Mouse (Mus musculus) kidney, postnatal 10 days (tissue): ENCODE results near the gene Mamdc4.

Experiments
- DNase-seq: peaks from one replicate; pipeline ENCODE4 v3.0.0; 2021; ENCODE audit warnings: mixed read lengths

The Mamdc4 gene

DNA sequence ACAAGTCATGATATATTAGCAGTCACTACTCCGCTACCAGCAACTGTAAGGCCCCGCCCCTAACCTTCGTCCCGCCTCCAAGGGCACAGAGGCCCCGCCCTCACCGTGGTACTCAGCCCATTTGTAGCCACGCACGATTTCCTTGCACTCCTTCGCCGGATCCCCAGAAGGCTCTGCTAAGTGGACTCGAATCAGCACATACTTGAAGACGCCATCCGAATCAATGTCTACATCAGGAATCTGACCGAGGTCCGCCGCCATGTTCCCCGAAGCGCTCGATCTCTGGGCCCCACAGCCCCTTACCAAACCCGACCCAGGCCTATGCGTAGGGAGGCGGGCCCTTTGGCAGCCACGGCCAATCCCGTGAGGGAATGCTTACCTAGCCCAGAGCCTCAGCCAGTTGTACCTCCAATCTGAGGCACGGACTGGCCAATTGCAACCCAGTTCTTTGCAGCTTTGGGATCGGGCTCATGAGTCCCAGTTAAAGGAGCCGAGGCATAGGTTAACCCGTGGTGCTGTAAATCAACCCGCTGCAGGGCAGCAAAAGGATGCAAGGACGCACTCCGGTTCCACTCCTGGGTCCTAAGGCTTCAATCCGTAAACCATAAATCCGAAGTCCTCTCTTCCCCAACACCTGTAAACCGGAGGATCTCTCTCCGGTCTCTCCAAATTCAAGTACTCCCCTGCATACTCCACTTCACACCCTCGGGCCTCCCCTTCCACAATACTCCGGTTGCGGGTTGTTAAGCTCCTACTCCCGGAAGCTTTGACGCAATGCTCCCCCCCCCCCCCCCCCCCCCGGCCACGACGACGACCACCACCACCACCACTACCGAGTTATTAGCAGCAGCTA lies at the start of gene Mamdc4, which contains the start of gene Phpt1:
Gene Mamdc4, minus strand, starts transcription at position 267 of the 853 bp plus-strand sequence.
Gene Phpt1, minus strand, starts transcription at position 646 of the 853 bp plus-strand sequence.
- DNase-seq = peak; percentile 97

DNA sequence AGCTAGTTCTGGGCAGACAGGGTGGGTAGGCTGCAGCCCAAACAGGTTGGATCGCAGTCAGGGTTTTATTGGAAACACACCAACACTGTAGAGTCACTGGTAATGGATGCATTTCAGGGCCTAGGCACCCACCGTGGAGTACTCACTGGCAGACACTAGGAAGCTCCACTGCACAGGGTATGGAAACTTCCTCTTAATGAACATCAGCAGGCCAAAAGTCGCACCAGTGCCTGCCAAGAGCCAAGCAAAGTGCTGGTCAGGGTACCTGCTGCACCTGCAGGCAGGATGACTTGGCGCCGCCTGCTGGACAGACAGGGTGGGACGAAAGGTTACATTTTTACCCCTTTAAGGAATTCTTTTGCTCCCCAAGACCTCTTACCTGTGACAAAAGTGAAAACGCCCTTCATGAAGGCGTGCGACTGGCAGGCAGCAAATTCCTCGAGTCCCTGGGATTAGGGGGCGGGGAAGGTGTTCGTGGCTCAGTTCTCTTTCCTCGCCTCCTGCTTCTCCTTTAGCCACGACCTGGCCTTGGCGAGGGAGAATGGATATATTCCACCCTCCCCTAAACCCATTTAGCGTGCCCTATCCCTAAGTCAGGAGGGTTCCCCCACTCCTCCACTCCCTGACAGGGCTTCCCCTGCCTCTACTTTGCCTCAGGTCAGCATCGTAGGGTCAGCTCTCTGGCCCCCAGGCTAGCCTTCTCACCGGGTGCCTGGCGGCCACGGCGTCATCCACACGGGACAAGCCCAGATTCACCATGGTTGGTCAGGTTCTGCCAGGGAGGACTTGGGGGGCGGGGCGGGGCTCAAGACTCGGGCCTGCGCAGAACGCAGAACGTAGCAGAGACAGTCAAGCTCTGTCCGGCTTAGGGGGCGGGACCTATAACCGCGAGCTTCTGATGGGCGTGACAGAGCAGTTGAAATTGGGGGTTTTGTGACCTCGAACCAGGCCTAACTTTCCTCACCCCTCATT lies 46.9 kb upstream of the Mamdc4 start, which contains the start of gene Tmem141:
Gene Tmem141, minus strand, starts transcription at position 777 of the 972 bp plus-strand sequence.
- peak; percentile 95 for DNase-seq

GRCm38 (mm10) chr2:25620852-25621228 lies 46.2 kb upstream of the Mamdc4 start:
- no peak for DNase-seq

DNA sequence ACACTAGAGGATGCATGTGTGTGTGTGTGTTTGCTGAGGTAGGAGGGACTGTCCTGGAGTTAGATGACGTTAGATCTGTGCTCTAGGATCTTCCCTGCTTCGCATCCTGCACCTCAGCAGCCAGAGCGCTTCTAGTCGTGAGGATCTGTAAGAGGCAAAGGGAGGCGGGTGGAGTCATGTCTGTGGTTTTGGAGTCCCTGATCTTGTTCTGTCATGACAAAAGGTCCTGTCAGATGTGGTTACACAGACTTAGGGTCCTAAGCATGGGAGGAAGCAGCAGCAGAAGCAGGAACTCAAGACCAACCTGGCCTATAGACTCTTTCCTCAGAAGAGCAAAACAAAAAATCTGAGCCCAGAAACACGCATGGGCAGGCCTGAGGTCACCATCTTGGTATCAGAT lies 45.7 kb upstream of the Mamdc4 start:
- DNase-seq = no peak

DNA sequence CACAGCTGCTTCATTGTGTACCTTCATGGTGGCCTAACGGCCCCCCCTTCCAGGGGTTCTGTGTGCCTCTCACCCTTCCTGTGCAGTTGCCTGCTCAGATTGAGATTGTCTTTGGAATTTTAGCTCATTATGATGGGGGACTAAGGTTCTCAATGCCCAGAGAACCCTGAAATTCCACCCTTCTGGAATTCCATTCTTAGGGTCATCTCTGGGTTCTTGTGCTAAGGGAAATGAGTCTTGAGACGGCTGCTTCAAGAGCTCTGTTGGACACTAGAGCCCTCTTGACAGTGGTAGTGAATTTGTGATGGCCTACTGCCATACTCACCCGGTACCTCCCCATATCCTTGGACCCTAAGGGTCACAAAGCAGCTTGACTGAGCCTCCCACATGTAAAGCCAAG lies 42.9 kb upstream of the Mamdc4 start, which contains the start of gene Ccdc183:
Gene Ccdc183, minus strand, starts transcription at position 101 of the 400 bp plus-strand sequence.
- no peak for DNase-seq

- DNase-seq = no peak
Observed at GRCm38 (mm10) chr2:25616398-25616797, 41.8 kb upstream of the Mamdc4 start.

DNA sequence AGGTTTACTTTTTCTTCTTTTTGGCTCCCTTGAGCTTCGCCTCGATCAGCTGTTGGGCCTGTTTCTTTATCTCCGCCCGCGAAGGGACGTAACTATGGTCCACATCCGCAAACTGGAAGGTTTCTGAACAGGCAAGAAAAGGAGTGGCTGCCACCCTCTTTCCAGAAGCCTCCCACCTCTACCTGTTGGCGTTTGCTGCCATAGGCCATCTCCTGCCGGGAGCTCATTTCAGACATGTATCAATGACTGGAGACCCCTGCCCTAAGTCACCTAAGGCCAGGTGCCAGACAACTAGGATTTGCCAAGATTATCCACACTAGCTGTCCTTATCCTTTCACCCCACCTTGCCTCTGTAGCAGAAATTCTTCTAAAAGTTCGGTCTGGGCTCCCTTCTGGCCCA lies 34.0 kb upstream of the Mamdc4 start:
- no peak for DNase-seq

- DNase-seq = peak; percentile 94
Observed at GRCm38 (mm10) chr2:25607761-25608622, 33.3 kb upstream of the Mamdc4 start, which contains the start of gene Rabl6. TSS of gene Rabl6 (minus strand) at chr2:25608521.

GRCm38 (mm10) chr2:25602526-25602925 lies 27.9 kb upstream of the Mamdc4 start:
- no peak for DNase-seq

GRCm38 (mm10) chr2:25600037-25600436 lies 25.4 kb upstream of the Mamdc4 start:
- no peak for DNase-seq

GRCm38 (mm10) chr2:25598749-25599148 lies 24.1 kb upstream of the Mamdc4 start:
- DNase-seq = no peak

GRCm38 (mm10) chr2:25596765-25597510 lies 22.3 kb upstream of the Mamdc4 start:
- no peak for DNase-seq

DNA sequence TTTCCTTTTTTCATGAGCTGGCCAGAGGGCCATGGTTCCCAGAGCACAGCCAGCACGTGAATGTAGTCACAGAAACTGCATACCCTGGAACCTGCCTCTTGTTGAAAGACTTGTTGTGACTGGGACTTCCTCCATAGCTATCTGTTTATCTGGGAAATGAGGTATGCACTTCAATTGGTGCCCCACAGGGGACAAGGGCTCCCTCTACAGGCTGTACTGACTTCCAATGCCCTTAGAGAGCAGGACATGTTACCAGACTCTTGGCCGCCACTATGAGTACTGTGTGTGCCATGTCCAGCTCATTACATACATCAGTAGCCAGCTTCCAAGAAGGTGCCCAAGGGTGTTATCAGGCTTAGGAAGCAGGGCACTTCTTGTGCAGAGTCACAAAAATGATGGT lies 17.2 kb upstream of the Mamdc4 start:
- no peak for DNase-seq

GRCm38 (mm10) chr2:25588227-25588907 lies 13.7 kb upstream of the Mamdc4 start:
- DNase-seq = no peak

GRCm38 (mm10) chr2:25587290-25587689 lies 12.6 kb upstream of the Mamdc4 start:
- no peak for DNase-seq

DNA sequence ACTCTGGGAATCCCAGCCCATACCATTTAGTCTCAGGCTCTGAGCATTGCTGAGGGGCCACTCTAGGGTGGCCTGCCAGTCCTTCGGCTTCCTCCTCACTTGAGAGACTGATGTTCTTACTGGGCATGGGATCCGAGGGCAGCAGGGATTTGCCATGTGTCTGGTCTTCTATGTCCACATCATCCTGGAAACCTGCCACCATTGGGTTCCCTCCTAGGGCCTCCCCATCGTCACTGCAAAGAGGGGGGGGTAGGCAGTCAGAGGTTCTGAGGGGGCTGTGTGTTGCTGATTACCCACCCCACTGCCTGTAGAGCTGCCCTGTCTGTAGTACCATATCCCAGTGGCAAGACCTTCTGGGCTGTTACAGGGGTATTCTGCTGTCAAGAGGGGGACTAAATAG lies 11.0 kb upstream of the Mamdc4 start:
- DNase-seq = no peak

DNA sequence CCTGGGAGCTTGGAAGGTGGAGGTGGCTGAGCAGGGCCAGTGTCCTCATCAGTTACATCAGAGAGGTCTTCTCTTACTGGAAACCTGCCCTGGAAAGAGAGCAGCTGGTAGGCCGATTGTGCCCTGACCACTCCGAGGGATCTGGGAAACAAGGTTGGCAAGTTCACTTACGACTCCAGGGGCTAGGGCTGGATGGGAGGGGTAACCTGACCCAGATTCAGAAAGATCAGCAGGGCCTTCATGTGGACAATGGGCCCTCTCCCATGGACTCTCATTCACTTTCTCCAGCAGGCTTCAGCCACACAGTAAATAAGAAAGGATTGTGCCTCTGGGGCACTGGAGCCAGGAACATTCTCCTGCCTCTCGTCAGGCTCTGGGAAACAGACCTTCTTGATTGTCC lies 10.2 kb upstream of the Mamdc4 start:
- DNase-seq = no peak

- DNase-seq = no peak
Observed at GRCm38 (mm10) chr2:25584152-25584551, 9.5 kb upstream of the Mamdc4 start.

DNA sequence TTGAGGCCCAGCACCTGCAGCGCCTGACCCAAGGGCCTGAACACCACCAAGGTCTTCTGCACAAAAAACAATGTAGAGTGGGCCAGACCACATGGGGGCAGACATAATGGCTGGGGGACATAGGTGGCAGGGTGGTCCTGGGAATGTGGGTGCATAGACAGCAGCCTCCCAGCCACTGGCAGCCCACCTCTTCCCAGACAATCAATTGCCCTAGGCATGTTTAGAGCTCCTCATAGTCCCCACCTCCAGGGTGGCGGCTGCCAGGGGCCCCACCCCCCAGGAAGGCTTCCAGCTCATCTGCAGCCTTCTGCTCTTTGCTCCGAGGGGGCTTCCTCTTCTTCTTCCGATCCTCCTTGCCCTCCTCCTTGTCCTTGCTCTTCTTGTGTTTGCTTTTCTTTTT lies 8.9 kb upstream of the Mamdc4 start:
- DNase-seq = no peak

DNA sequence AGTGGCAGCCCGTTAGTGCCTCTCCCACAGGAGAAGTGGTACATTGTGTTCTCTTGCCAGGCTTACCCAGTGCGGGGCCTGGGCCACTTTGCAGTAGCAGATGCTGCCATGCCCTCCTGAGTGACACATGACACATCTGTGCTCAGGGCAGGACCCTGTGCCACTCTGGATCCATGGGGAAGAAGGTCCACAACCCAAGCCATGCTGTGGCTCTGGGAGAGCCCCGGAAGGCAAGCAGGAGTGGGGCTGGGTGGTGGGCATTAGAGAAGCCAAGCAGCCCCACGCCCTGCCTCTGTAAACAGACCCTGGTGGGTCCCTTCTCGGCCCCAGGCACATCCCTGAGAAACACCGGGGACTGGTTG lies 8.5 kb upstream of the Mamdc4 start:
- no peak for DNase-seq
